8 mouse cellular contexts compared by ENCODE assay signal in genomic region chr10:30810967-30811293, GRCm38 (mm10). TPM values are rescaled to one million over a fixed set of nuclear protein-coding genes. Genes with fewer than 3 reads are reported as not detected.
DNase-seq lines count a peak whose midpoint lies in the region; ATAC-seq and TF ChIP-seq lines count a peak whose summit lies in the region.

No protein-coding gene starts in this region.

- peak overlapping the region; percentile 13; the same call in 1 of the 2 replicates for H3K9ac ChIP-seq in forebrain, embryonic 14.5 days (ENCODE audit: low read length)

- H3K27ac ChIP-seq in forebrain, embryonic 14.5 days (ENCODE audit: low read depth, low read length) = 0 out of 2 replicates have a peak overlapping the region, but pooled peaks have one; percentile 6

- H3K4me2 ChIP-seq in forebrain, embryonic 14.5 days (ENCODE audit: low read length) = peak overlapping the region; percentile 33

- no peaks in the 10 kb centered on the region for H3K4me1 ChIP-seq in forebrain, embryonic 14.5 days (ENCODE audit: control insufficient read depth, insufficient read depth, low read length)
- peaks cover 3% of the 10 kb centered on the region for H3K4me1 ChIP-seq in lung, adult 2 months (ENCODE audit: control insufficient read depth, insufficient read depth, low read length)

- H3K4me3 ChIP-seq in forebrain, embryonic 14.5 days (ENCODE audit: low read depth, low read length) = peak overlapping the region; percentile 28
- H3K4me3 ChIP-seq in lung, adult 2 months (replicated peaks; ENCODE audit: extremely low read depth, low read depth, low read length) = peak overlapping the region; percentile 48

- ATAC-seq in cerebellum, adult (ENCODE audit: insufficient number of reproducible peaks, low FRiP score, low TSS enrichment) = peak; percentile 98
- ATAC-seq in forebrain, embryonic 14.5 days = peak; percentile 96
- peak; percentile 94 for ATAC-seq in neutrophil, adult 5-6 weeks (ENCODE audit: extremely low read depth, insufficient number of reproducible peaks, low FRiP score, poor library complexity, severe bottlenecking)

- H3K36me3 ChIP-seq in forebrain, embryonic 14.5 days (ENCODE audit: control insufficient read depth, insufficient read depth, low read length) = no peaks in the 10 kb centered on the region

- TF ChIP-seq POLR2A in lung, adult 2 months (IDR thresholded peaks at IDR 0.05; ENCODE audit: borderline replicate concordance, extremely low read depth, low read depth, low read length) = 0 out of 2 replicates have a peak, but pooled peaks have one; percentile 9

- intact Hi-C loops in heart, postnatal 14 days (cut with DNase I) = loop anchor here (5.0 kb wide), 3 partner anchors 144 to 209 kb away; partner anchors contain the start of gene Trmt11

- no peaks in the 10 kb centered on the region for H3K27me3 ChIP-seq in forebrain, embryonic 14.5 days (replicated peaks; ENCODE audit: control insufficient read depth, insufficient read depth, low read length)

- 12% methylated on average over 11 of the region's 11 CpGs for WGBS in forebrain, embryonic 14.5 days
- WGBS in lung, adult 2 months = under 1% methylated on average over 11 of the region's 11 CpGs

- DNase-seq in ES-CJ7 (ENCODE audit: low read depth, low spot score) = peak; percentile 89
- peak; percentile 95 for DNase-seq in forebrain, embryonic 14.5 days (ENCODE audit: low spot score)
- peak; percentile 70 to 80 for DNase-seq in heart, postnatal 14 days
- DNase-seq in layer of hippocampus, adult 18-20 months (ENCODE audit: low spot score in 2 of 2) = peak; percentile 70 to 96
- DNase-seq in lung, adult 2 months = peak; percentile 63
- DNase-seq in thymus, adult 18-20 months = peak; percentile 25 to 55

- TF ChIP-seq CTCF in lung, adult 2 months (IDR thresholded peaks at IDR 0.05; ENCODE audit: insufficient read depth, low read length) = peak; percentile 38; the same call in 1 of the 2 replicates

- no peaks in the 10 kb centered on the region for H3K9me3 ChIP-seq in forebrain, embryonic 14.5 days (replicated peaks; ENCODE audit: control insufficient read depth, low read length)

RNA-seq across cellular contexts. Expression of gene Ncoa7, which starts 7.8 kb away (rescaled TPM):
- polyA plus RNA-seq in forebrain, embryonic 14.5 days (2014; fragmentation: Nextera tagmentation; extraction: Ambion mirVana) = 7.1 and 10.3 TPM in 2 replicates
- 1 to 10 TPM; 6.4 TPM for total RNA-seq in heart, postnatal 14 days (2021)
- 100 to 1,000 TPM in 1 of 2 experiments, 10 to 100 TPM in 1; 94.7 to 100 TPM for total RNA-seq in layer of hippocampus, adult 18-20 months (2021)
- 4.0 and 4.6 TPM in 2 replicates for polyA plus RNA-seq in lung, adult 2 months (2012; rRNA removed)
- 9.6 and 13.3 TPM in 2 replicates for total RNA-seq in neutrophil, adult 5-6 weeks (2017)

RNA-seq across cellular contexts. Expression of gene Hey2, which starts 31.7 kb away (rescaled TPM):
- polyA plus RNA-seq in forebrain, embryonic 14.5 days (2014; fragmentation: Nextera tagmentation; extraction: Ambion mirVana) = 3.1 and 3.6 TPM in 2 replicates
- total RNA-seq in heart, postnatal 14 days (2021) = 1 to 10 TPM; 5.1 to 5.8 TPM
- total RNA-seq in layer of hippocampus, adult 18-20 months (2021) = 1 to 10 TPM; 7.0 to 7.8 TPM
- 7.3 and 8.5 TPM in 2 replicates for polyA plus RNA-seq in lung, adult 2 months (2012; rRNA removed)
- total RNA-seq in neutrophil, adult 5-6 weeks (2017) = 0.25 TPM in 1 of 2 replicates, not detected in the other

Comparison
In these comparisons a context has a peak if more than half of its experiments do, and no peak if none do; other contexts are left out.
1. Peak in every context shown above with its lines: DNase-seq, ATAC-seq, H3K4me3 ChIP-seq and H3K27ac ChIP-seq.
2. DNase-seq: peak in every context shown above with its lines; median percentile 95 in forebrain, embryonic 14.5 days; 89 in ES-CJ7; 83 in layer of hippocampus, adult 18-20 months; 75 in heart, postnatal 14 days; 63 in lung, adult 2 months; 40 in thymus, adult 18-20 months.